Mouse (Mus musculus): ENCODE measurements around the gene Mepce.

DNA sequence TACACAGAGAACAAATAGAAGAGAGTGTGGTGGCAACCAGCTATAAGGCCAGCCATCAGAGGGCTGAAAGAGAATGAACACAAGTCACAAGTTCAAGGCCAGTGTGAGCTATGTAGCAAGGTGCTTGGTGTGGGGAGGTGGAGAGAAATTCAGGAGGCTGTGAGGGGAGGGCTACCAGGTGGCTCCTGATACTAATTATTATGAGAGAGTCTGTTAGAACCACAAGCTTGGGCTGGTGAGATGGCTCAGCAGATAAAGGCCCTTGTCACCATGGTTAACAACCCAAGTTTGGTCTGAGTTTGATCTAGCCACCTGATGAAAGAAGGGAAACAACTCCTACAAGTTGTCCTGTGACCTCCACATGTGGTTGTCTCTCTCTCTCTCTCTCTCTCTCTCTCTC is 14.7 kb downstream of the Mepce start:
- TF ChIP-seq CTCF (IDR thresholded peaks at IDR 0.05; ENCODE audit: low read depth, low read length), result no peak
- no peak for TF ChIP-seq POLR2AphosphoS5 (IDR thresholded peaks at IDR 0.05; ENCODE audit: insufficient replicate concordance, low read depth, low read length)
- no peak for TF ChIP-seq GATA1 (IDR thresholded peaks at IDR 0.05; ENCODE audit: borderline replicate concordance, low read length)
